Mouse (Mus musculus) regulatory T cell (primary cell): ENCODE results near the gene Pcyt1a.
"Not testable (repeated sequence)": the region's sequence is repeated elsewhere in the genome, so short reads cannot be mapped to it uniquely, and the experiment has no call there.

Experiments used
- in situ Hi-C: fragments of 300-600 bp; cut with MboI, MseI; formaldehyde crosslinking; loops from one replicate; pipeline ENCODE4 v1.15.1; 2025; ENCODE audit warnings: high pct_unique_total_duplicates

Gene Pcyt1a

DNA sequence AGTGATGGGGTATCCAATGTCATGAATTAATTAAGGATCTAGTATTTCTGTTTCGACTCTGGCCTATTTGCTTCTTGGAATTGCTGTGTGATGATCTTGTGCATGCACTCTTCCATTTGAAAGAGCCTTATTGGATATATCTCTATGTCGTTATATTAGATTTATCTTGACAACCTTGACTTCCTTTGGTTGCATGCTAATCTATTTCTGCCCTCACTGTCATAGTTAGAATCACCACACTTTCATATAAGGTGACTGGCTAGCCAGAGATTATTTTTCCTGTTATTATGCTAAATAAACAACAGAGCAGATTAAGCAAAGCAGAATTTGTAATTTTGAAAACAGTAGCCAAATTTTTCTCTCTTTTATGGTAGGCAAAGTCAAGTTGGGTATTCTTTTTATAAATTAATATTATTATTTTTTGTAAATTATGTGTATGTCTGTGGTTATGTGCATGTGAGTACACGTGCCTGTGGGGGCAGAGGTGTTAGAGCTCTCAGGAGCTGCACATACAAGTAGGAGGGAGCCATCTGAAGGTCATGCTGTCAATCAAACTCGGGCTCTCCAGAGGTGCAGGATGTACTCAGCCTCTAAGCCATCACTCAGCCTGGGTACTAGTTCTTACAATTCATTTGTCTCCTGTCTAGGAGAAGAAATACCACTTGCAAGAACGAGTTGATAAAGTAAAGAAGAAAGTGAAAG is 38.8 kb downstream of the Pcyt1a start:
- in situ Hi-C loops = no loop called here

DNA sequence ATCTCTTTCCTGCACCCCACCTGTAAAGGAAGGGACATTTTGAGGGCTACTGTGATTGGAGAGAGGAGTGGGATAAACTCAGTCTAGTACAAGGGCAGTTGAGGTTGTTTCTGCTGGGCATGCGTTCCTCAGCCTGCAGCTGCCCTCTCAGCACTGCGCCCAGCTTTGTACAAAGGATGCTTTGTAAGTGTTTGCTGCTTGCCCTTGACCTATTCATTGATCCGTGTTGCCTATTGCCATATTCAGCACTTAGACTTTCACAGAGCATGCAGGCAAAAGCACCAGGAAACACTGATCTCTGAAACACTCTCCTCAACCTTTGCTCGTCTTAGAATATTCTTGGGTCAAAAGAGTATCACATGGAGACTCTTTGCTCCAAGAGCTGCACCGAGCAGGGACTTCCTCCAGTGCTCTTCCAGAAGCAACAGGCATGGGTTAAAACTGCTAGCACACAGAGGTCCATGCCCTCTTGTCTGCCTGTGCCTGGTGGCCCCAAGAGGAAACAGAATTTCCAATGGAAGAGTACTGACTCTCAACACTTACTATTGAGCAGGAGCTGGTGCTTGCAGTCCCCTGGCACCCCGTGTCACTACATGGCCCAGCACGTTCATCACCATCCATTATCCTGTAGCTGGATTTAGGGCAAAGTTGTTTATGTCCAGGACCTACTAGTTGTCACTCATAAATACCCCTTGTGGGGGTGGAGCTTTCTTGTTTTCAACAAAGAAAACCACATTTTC is 41.7 kb downstream of the Pcyt1a start:
- in situ Hi-C loops = no loop called here

DNA sequence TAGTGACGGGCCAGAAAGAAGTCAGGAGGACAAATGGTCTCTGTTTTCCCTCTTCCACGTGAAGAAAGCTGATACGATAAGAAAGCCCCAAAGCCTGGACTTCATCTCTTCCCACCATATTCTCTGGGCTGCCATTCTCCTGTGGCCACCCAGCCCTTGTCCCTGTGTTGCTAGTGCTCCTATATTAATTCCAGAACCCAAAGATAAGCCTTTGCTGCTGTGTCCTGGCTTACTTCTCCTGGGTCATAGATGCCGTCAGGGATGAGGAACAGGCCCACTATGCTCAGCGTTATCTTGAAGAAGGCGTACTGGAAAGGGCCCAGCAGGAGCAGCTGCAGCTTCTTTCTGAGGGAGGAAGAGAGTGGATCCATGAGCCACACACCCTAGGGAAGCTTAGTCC is 46.6 kb downstream of the Pcyt1a start:
- in situ Hi-C loops = no loop called here

DNA sequence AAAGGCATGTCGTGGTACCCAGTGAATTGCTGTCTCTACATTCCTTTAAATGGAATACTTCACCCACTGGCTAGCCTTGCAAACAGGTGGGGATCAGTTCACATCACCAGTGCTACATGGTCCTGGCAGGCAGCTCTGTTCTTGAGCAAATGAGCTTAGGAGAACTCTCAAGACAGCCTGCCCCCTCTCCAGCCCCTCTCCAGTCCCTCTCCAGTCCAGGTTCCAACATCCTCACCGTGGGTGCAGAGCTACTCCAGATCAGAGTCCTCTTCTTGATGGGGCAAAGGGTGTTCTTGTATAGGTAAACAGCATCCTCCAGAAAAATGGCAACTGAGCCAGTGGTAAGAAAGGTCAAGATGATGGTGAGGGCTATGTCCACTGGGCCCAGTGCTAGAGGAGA is 48.7 kb downstream of the Pcyt1a start:
- in situ Hi-C loops = no loop called here

DNA sequence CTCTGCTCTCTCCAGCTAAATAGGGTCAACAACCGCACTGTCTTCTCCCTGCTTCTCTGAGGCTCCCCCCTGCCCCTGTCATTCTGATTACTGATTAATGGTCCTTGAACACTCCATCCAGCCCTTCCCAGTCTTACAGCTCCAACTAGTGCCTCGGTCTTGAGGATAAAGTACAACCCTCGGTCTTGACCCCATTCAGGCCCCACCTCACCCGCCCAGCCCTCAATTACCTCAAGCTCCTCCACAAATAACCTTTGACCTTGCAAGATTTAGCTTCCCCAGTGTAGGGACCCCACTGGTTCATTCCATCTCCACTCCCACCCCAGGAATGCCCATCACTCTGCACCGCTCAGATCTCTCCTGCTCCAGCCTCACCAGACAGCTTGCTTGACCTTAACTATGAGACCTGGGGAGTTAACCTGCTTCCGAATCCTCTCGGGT is 53.7 kb downstream of the Pcyt1a start:
- in situ Hi-C loops = no loop called here

DNA sequence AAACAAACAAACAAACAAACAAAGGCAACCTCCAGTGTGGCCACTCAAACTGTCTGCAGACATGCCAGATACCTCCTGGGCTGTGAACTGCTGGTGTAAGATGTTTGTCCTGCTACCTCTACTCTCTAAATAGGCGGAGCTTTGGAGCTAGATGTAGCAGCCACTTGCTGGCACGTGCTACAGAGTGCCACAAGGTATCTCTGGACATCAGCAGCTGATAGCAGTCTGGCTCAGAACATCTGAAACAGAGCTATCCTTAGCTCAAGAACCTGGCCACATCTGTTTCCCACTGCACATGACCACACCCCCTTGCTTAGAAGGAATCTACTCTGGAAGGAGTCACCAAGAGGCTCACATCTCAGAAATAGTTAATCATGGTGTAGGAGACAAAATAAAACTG is 54.5 kb downstream of the Pcyt1a start:
- in situ Hi-C loops = no loop called here

DNA sequence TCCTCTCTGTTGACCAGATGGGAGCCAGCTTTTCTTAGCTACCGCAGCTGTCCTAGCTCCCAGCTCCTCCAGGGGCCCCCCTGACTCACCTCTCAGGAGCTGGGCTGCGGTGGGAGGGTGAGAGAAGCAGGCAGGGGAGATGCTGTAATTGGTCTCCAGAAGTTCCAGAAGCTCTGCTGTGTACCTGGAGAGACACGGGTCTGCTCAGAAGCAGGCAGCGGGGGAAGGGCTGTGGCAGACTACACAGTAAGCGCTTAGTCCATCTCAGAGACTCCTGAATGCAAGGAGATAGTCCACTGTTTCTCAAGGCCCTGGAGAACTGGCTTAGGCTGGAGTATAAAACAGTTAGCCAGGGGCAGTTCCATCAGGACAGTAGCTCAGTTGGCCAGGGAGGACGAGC is 55.3 kb downstream of the Pcyt1a start:
- in situ Hi-C loops = no loop called here

DNA sequence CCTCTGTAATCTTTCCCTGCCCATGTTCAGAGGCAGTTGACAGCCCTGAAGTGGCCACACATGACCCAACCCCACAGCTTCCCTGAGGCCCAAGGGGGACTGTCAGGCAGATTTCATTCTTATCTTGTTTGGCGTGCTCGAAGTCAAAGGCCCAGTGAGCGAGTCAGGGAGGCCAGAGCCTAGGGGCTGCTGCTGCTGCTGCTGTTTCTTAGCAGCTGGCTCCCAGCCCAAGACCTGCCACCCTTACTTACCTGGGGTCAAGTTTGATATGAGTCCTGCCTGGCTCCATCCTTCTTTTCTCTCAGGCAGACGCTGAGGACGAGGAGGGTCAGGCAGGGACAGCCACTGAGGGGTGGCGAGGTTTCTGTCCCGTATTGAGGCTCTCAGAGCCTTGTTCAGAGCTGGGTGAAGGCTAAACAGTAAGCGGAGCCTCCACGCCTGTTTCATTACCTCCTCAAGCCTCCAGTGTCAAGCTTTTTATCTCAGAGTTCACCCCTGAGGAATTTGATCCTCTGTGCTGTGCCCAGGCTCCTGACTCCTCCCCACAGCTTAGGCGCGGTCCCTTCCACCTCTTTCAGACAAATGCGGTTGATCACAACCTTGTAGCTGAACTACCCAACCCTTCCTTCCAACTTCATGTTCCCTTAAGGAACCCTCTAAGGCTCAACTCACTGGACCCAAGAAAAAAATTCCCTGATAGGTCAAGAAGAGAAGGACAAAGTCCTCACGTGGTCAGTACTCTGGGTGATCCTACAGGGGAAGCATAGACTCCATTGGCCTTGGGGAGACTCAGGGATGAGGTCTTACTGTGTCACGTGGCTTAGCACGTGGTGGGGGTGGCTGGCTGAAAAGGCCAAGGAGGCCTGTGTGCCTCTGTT is 56.8 kb downstream of the Pcyt1a start, which contains the start of gene Slc51a:
Gene Slc51a (minus strand): TSS at position 646 of the 878 bp plus-strand sequence.
- in situ Hi-C loops = no loop called here

DNA sequence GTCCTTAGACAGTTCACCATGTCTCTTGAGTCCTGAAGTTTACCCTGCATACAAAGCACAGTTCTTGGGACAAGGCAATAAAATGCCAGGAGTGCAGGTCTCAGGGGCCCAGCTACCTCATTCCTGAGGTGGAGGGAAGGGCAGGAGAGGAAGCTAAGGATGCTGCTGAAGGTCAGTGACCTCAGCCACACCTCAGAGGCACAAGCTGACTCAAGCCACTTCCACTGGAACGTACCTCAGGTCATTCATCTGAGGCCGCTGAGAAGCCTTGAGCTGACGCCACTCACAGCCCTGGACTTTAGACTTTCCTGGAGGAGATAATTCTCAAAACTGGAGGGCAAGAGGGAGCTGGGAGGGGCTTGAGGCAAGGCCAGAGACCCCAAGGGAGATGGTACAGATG is 58.2 kb downstream of the Pcyt1a start:
- in situ Hi-C loops = no loop called here

DNA sequence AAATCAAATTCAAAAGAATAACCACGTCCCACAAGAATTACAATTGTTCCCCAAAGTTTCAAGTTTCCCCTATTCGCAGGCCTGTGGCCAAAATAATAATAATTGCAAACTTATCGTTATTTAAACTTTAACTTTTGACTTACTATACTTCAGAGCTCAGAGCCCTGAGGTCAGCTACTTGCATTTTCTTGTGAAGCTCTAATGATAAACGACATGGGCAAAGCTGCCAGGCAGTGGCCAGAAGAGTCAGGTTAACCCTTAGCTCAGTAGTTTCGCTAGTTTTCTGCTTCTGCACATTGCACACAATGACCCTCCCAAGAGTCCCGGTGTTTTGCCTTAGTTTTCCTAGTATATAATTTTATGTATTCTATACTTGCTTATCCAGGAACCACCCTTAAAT is 63.6 kb downstream of the Pcyt1a start:
- in situ Hi-C loops = not testable (repeated sequence)

DNA sequence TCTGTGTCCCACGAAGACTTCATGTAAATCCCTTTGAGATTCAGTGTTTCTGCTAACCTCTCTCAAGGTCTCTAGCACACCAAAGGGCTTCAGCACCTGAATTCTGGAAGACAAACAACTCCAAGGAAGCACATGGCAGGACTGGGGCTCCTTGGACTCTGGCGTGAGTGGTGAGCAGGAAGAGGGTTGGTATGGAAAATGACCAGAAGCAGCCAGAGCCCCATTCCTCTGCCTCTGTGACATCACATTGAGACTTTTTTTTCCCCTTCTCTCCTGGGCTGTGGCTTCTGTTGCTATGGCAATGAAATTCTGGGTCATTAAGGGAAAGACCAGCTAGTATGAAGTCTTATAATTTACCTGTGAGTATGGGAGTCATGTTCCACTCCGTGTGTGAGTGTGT is 65.2 kb downstream of the Pcyt1a start, which contains the start of gene Zdhhc19:
Gene Zdhhc19 (plus strand): TSS at position 301 of the 400 bp plus-strand sequence.
- in situ Hi-C loops = no loop called here

DNA sequence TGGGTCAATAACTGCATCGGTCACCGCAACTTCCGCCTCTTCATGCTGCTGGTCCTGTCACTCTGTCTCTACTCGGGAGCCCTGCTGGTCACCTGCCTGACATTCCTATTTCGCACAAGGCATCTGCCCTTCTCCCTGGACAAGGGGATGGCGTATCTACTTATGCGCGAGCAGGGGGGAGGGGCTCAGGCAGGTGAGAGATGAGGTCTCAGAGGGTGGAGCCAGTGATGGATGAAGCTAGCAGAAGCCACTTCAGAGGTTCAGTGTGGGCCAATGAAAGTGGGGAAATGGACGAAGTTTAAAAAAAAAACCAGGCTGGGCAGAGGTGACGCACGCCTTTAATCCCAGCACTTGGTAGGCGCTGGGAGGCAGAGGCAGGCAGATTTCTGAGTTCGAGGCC is 68.3 kb downstream of the Pcyt1a start:
- in situ Hi-C loops = no loop called here

DNA sequence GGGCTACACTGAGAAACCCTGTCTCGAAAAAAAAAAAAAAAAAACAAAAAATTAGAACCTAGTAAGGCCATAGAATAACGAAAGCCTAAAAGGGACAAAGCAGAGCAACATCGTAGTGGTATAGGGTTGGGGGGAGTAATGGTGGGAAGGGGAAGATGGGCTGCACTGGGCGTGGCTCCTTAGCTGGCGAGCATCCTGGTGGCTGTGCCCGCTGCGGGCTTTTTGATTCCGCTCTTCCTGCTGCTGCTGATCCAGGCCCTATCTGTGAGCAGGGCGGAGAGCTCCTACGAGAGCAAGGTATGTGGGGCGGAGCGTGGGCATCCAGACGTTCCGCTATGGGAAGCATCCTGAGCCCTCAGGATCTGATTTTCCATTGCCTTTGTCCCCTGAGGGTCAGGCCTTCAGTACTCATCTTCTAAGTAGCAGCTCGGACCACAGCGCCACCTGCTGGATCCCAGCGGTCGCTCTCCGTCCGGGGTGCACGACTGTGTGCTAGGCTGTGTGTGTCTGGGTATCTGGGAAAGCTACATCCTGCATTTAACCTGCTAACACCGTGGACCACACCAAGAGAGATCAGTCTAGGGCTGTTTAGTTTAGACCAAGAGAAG is 68.8 kb downstream of the Pcyt1a start:
- in situ Hi-C loops = no loop called here

DNA sequence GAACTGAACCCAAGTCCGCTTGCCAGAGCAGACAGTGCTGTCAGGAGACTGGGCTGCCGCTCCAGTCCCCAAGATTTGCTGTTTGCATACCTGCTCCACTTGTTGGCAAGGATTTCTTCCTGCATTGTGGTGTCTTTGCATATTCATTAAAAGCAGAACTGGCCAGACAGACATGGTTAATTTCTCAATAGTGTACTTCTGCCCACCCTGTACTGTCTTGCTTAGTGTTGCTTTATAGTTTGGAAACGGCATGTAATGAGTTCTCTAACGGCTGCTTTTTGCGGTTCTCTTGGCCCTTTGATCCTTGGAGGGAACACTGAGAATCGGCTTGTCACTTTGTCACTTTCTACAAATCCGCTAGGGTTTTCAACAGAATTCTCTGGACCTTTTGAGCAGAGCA is 70.7 kb downstream of the Pcyt1a start:
- in situ Hi-C loops = no loop called here

DNA sequence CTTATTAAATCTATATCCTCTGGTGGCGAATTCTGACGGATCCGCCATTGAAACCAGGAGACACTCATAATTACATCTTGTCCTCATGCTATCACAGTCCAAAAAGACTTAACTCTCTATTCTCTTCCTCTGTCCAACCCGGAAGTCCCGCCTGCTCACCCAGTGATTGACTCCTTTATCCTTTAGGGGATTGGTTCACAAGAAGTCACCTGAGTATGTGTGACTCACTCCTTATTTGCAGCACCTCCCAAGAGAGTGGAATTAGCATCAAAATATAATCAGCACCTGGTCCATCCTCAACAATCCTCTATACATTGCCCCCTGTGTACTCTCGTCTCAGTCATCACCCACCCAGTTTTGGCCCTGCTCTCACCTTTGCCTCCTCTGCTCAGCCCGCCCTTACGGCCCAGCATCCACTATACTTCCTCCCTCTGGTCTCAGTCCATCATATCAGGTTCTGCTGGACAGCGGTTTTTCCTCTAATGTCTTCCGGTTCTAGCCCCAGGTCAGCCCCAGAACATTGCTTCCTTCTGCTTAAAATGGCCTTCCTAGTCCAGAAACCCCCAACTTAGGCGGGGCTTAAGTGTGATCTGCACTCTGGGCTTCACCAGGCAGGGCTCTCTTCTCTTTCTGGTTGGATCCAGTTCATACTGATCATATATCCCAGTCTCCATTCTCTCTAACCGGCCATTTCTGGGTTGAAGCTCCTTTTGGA is 72.1 kb downstream of the Pcyt1a start:
- in situ Hi-C loops = no loop called here

DNA sequence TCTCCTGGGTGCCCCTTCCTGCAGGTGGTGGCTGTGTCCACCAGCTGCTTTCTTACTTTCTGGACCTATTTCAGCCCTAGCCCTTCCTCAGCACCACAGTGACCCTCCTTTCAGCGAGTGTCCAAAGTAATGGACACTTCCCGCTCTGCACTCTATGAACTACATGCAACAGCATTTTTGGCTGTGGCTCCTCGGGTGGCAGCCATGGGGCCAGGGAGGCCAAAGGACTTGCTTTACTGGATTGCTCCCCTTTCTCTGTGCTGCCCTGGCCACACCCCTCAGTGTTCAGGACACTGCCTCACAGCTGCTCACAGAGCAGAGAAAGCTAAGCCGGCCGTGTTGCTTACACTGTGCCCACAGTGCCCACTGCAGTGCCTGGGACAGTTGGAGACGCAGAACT is 72.9 kb downstream of the Pcyt1a start:
- in situ Hi-C loops = no loop called here

DNA sequence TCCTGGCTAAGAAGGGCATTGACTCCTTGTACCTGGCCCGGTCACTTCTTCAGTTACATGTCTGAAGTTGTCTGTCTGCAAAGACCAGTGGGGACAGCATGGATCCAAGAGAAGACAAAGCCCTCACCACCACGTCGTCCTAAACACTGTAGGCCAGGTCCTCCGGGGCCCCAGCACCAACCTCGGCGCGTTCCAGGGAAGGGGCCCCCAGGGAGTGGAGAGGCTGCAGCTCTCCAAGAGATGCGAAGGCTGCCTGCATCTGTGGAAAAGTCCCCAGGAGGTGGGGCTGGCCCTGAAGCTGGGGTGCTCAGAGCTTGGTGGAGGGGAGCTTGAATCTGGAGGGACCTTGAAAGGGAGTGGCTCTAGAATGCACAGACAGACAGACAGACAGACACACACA is 75.6 kb downstream of the Pcyt1a start:
- in situ Hi-C loops = loop anchor here (5.0 kb wide), 1 partner anchor 181 kb away; no protein-coding TSS in a partner anchor

DNA sequence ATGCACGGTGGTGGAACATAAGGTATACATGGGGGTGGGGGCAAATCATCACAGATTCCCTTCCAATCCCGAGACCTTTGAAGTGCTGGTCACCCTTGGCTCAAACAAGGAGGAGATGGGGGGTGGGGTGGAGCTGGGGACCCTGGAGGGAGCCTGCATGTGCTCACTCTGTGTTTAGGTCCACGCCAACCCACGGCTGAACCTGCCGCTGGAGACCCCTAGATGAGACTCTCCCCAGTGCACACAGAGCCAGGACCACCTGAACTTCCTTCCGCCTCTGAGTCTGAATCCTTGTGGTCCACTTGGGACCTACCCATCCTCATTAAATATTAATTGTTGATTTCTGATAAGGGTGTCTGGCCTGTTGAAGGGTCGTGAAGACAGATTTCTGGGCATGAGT is 76.1 kb downstream of the Pcyt1a start:
- in situ Hi-C loops = loop anchor here (5.0 kb wide), 1 partner anchor 180 kb away; no protein-coding TSS in a partner anchor

DNA sequence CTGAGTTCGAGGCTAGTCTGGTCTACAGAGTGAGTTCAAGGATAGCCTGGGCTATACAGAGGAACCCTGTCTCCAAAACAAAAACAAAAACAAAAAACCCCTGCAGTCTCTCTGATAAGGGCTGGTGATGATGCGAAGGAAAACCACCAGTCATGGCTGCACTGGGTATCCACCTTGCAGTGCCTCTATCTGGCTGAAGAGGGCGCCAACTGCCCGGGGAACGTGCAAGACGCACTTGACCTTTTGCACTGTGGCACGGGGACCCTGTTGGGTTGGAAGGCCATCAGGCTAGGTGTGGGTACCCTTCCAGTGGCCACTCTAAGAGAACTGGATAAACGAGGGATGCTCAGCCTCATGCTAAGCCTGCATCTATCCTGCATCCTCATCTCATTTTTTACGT is 76.7 kb downstream of the Pcyt1a start:
- in situ Hi-C loops = loop anchor here (5.0 kb wide), 1 partner anchor 180 kb away; no protein-coding TSS in a partner anchor

DNA sequence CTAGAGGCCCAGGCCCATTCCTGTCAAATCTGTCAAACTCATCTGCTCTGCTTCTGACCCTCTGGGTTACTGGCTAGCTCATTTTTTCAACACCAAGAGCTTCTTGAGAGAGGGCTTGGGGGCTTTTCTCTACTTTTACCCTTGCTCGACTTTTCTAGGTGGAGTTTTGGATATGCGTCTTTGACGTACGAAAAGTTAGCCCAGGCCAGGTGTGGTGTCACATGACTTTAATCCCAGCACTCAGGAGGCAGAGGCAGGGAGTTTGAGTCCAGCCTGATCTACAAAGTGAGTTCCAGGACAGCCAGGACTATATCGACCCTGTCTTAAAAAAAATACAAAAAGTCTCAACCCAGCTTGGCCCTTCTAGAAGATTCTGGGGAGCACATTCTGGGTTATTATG is 77.3 kb downstream of the Pcyt1a start:
- in situ Hi-C loops = loop anchor here (5.0 kb wide), 1 partner anchor 179 kb away; no protein-coding TSS in a partner anchor
